Mouse (Mus musculus) intestine, embryonic 14.5 days (tissue): ENCODE results near the gene Tpo. TPM values are rescaled to one million over a fixed set of nuclear protein-coding genes. Genes with fewer than 3 reads are reported as not detected.

ENCODE experiments used
- ATAC-seq: fragments of 200-750 bp; cut with Nextera tagmentation; replicated peaks from 2 replicates; pipeline ENCODE4 v1.8.0; 2017; ENCODE audit warnings: low read depth, moderate number of reproducible peaks, moderate TSS enrichment, moderate library complexity; ENCODE audit not compliant: low FRiP score, low TSS enrichment
- DNase-seq: peaks from one replicate; pipeline ENCODE4 v3.0.0-alpha.2; 2018; ENCODE audit warnings: low spot score
- H3K27ac ChIP-seq: fragments of 300-500 bp; sonication (generic); 2 replicates; pipeline ENCODE4 v1.5.1; 2014; ENCODE audit warnings: low read depth, mild to moderate bottlenecking, control low read depth
- H3K27me3 ChIP-seq: fragments of 300-500 bp; sonication (generic); replicated peaks from 2 replicates; pipeline ENCODE4 v1.6.1; 2014; ENCODE audit warnings: low read length, control low read depth; ENCODE audit not compliant: control insufficient read depth, insufficient read depth
- H3K36me3 ChIP-seq: fragments of 300-500 bp; sonication (generic); 2 replicates; pipeline ENCODE4 v1.6.1; 2014; ENCODE audit warnings: low read length, control low read depth; ENCODE audit not compliant: control insufficient read depth, insufficient read depth
- H3K4me1 ChIP-seq: fragments of 300-500 bp; sonication (generic); replicated peaks from 2 replicates; pipeline ENCODE4 v1.6.1; 2014; ENCODE audit warnings: low read length, control low read depth, mixed read lengths; ENCODE audit not compliant: control insufficient read depth, insufficient read depth
- H3K4me2 ChIP-seq: fragments of 300-500 bp; sonication (generic); 2 replicates; pipeline ENCODE4 v1.6.1; 2014; ENCODE audit warnings: low read length
- H3K4me3 ChIP-seq: fragments of 300-500 bp; sonication (generic); 2 replicates; pipeline ENCODE4 v1.5.1; 2014; ENCODE audit warnings: low read depth, low read length, control low read depth, mixed read lengths
- H3K9ac ChIP-seq: fragments of 300-500 bp; sonication (generic); 2 replicates; pipeline ENCODE4 v1.6.1; 2014; ENCODE audit warnings: mild to moderate bottlenecking, low read length
- H3K9me3 ChIP-seq: fragments of 300-500 bp; sonication (generic); 2 replicates; pipeline ENCODE4 v1.6.1; 2016; ENCODE audit warnings: low read length, control low read depth; ENCODE audit not compliant: control insufficient read depth
- WGBS: fragments of 180-500 bp; shearing (Covaris S2); extraction: QIAGEN DNeasy Blood & Tissue Kit; methylation state at CpG from one replicate; pipeline ENCODE4 v1.1.7; 2014; 5-methylcytosine and 5-hydroxymethylcytosine counted together
- polyA plus RNA-seq: library from polyadenylated mRNA; unstranded; fragments of >200 nt; fragmentation: Nextera tagmentation; extraction: Ambion mirVana; gene quantifications from 2 replicates; pipeline ENCODE4 v1.2.1, GENCODE M21; 2014

The Tpo gene
- polyA plus RNA-seq, 1 experiment from 2014 or later: 0.05 TPM

DNA sequence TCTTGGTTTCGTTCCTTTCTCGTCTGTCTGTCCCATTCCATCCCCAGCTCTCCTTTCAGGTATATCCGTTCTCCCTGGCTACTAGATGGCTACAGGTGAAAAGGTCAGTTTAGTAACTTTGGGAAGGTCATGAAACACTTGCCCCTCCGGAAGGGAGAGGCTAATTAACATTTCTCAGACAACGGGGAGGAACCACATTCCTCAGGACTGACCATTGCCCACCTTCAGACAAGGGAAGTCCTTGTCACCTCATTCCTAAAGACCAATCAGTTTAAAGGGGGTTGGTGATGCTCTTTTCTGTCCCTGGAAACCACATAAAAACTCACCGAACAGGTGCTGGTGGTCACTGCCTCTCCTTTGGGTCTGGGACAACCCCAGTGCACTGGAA lies 70.3 kb downstream of the Tpo start:
- ATAC-seq: no peak
- no peaks in the 10 kb centered on the region for H3K27me3 ChIP-seq
- 37% methylated on average over 6 of the region's 6 CpGs for WGBS
- no peak overlapping the region for H3K4me3 ChIP-seq
- H3K9me3 ChIP-seq: no peaks in the 10 kb centered on the region
- no peak overlapping the region for H3K9ac ChIP-seq
- H3K27ac ChIP-seq: no peak overlapping the region
- no peak overlapping the region for H3K4me2 ChIP-seq
- no peak for DNase-seq
- no peaks in the 10 kb centered on the region for H3K4me1 ChIP-seq
- no peaks in the 10 kb centered on the region for H3K36me3 ChIP-seq

GRCm38 (mm10) chr12:30061503-30062117 lies 70.8 kb downstream of the Tpo start:
- no peak overlapping the region for H3K9ac ChIP-seq
- DNase-seq (no peak), ATAC-seq (no peak)
- H3K4me2 ChIP-seq: no peak overlapping the region
- no peaks in the 10 kb centered on the region for H3K9me3 ChIP-seq
- no peaks in the 10 kb centered on the region for H3K4me1 ChIP-seq
- no peaks in the 10 kb centered on the region for H3K27me3 ChIP-seq
- H3K4me3 ChIP-seq: no peak overlapping the region
- H3K36me3 ChIP-seq: no peaks in the 10 kb centered on the region
- no peak overlapping the region for H3K27ac ChIP-seq
- WGBS: 18% methylated on average over 1 of the region's 1 CpGs

DNA sequence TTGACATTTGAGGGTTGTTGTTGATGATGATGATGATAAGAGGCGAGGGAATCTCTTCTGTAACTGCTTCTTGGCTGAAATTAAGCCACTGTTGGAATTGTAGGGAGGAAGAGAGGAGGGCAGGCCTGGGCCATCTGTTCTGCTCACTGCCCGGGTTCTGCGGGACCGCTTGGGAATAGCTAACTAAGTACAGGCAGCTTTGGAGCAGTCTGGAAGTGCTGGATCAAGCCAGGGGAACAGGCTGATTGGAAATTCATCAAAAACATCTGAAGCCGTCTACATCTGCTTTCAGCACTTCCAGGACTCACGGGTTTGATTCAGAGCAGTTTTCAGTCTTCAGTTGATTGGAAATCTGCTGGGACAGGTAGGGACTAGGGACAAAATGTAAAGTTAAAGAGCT lies 74.4 kb downstream of the Tpo start:
- no peak overlapping the region for H3K9ac ChIP-seq
- H3K9me3 ChIP-seq: no peaks in the 10 kb centered on the region
- no peak overlapping the region for H3K4me2 ChIP-seq
- ATAC-seq (no peak), DNase-seq (no peak)
- H3K27me3 ChIP-seq: no peaks in the 10 kb centered on the region
- H3K4me1 ChIP-seq: no peaks in the 10 kb centered on the region
- H3K36me3 ChIP-seq: no peaks in the 10 kb centered on the region
- H3K27ac ChIP-seq: no peak overlapping the region
- H3K4me3 ChIP-seq: no peak overlapping the region
- 49% methylated on average over 6 of the region's 6 CpGs for WGBS

- DNase-seq (no peak), ATAC-seq (no peak)
- Histone ChIP-seq H3K4me1 (no peaks in the 10 kb centered on the region), H3K27me3 (no peaks in the 10 kb centered on the region), H3K36me3 (no peaks in the 10 kb centered on the region), H3K4me2 (no peak overlapping the region), H3K9ac (no peak overlapping the region), H3K27ac (no peak overlapping the region), H3K4me3 (no peak overlapping the region), H3K9me3 (no peaks in the 10 kb centered on the region)
- WGBS: 85% methylated on average over 11 of the region's 11 CpGs
Observed at GRCm38 (mm10) chr12:30054761-30055540, 77.5 kb downstream of the Tpo start.

GRCm38 (mm10) chr12:30050235-30050634 lies 82.2 kb downstream of the Tpo start:
- Histone ChIP-seq H3K4me1 (no peaks in the 10 kb centered on the region), H3K9me3 (no peaks in the 10 kb centered on the region), H3K4me2 (no peak overlapping the region), H3K27ac (no peak overlapping the region), H3K36me3 (no peaks in the 10 kb centered on the region), H3K4me3 (no peak overlapping the region), H3K9ac (no peak overlapping the region), H3K27me3 (no peaks in the 10 kb centered on the region)
- DNase-seq (peak; percentile 75), ATAC-seq (no peak)
- 19% methylated on average over 4 of the region's 4 CpGs for WGBS

DNA sequence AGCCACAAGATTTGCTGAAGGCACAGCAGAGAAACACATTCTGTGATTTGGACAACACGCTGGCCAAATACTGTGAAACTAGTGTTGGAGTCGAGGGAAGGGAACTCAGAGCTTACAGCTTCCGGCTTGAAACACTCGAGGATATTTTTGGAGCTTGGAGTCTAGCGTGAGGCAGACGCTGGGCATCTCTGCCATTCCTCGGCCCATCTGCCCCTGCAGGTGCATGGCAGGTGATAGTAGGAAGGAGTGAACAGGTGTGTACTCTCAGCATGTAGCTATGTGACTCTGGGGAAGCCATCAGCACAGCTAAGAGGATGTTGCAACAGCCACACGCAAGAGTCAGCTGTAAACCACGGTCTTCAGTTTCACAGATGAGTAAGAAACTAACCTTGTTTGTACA lies 82.6 kb downstream of the Tpo start:
- Histone ChIP-seq H3K27ac (no peak overlapping the region), H3K4me1 (no peaks in the 10 kb centered on the region), H3K36me3 (no peaks in the 10 kb centered on the region), H3K4me2 (no peak overlapping the region), H3K9me3 (no peaks in the 10 kb centered on the region), H3K27me3 (no peaks in the 10 kb centered on the region), H3K9ac (no peak overlapping the region), H3K4me3 (no peak overlapping the region)
- no peak for ATAC-seq
- no peak for DNase-seq
- WGBS: 81% methylated on average over 9 of the region's 9 CpGs

GRCm38 (mm10) chr12:30048848-30049247 lies 83.6 kb downstream of the Tpo start:
- Histone ChIP-seq H3K27ac (no peak overlapping the region), H3K9ac (no peak overlapping the region), H3K9me3 (no peaks in the 10 kb centered on the region), H3K27me3 (no peaks in the 10 kb centered on the region), H3K4me1 (no peaks in the 10 kb centered on the region), H3K36me3 (no peaks in the 10 kb centered on the region), H3K4me3 (no peak overlapping the region), H3K4me2 (no peak overlapping the region)
- 83% methylated on average over 6 of the region's 6 CpGs for WGBS
- DNase-seq (no peak), ATAC-seq (no peak)

DNA sequence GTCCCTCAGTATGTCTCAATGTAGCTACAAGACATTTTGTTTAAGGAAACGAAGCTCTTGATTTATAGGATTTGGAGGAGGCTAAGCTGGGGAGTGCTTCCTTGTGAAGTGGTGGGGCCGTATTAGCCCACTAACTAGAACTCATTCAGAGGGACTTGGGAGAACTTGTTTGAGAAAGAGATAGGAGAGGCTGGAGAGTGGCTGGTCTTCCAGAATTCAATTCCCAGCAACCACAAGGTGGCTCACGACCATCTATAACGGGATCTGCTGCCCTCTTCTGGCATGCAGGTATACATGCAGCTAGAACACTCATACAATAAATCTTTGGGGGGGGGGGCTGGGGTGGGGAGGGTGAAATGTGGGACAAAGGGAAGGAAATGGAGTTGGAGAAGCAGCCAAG lies 92.3 kb downstream of the Tpo start:
- WGBS: 5% methylated on average over 4 of the region's 4 CpGs

GRCm38 (mm10) chr12:30039565-30039964 lies 92.9 kb downstream of the Tpo start:
- peak; percentile 43; the same call in 1 of the 2 replicates for ATAC-seq
- WGBS: 31% methylated on average over 4 of the region's 4 CpGs
- H3K27ac ChIP-seq: peak overlapping the region; percentile 60; the same call in 1 of the 2 replicates

More for the DNA sequence above, 92.3 kb downstream of the Tpo start:
- Histone ChIP-seq H3K9me3 (no peaks in the 10 kb centered on the region), H3K27me3 (no peaks in the 10 kb centered on the region), H3K9ac (no peak overlapping the region), H3K4me2 (no peak overlapping the region), H3K4me3 (no peak overlapping the region), H3K27ac (peak overlapping the region; percentile 60; the same call in 1 of the 2 replicates), H3K4me1 (peaks cover 8% of the 10 kb centered on the region), H3K36me3 (no peaks in the 10 kb centered on the region)
- DNase-seq: peak; percentile 69
- no peak for ATAC-seq

More at GRCm38 (mm10) chr12:30039565-30039964, 92.9 kb downstream of the Tpo start:
- no peak overlapping the region for H3K4me2 ChIP-seq
- H3K4me3 ChIP-seq: no peak overlapping the region
- peaks cover 8% of the 10 kb centered on the region for H3K4me1 ChIP-seq
- H3K9me3 ChIP-seq: no peaks in the 10 kb centered on the region
- H3K27me3 ChIP-seq: no peaks in the 10 kb centered on the region
- H3K36me3 ChIP-seq: no peaks in the 10 kb centered on the region
- peak; percentile 65 for DNase-seq
- H3K9ac ChIP-seq: no peak overlapping the region
